8 mouse cellular contexts compared by ENCODE assay signal in genomic region chr13:21940213-21940612, GRCm38 (mm10). TPM values are rescaled to one million over a fixed set of nuclear protein-coding genes. Genes with fewer than 3 reads are reported as not detected.
DNase-seq lines count a peak whose midpoint lies in the region; ATAC-seq and TF ChIP-seq lines count a peak whose summit lies in the region.

No protein-coding gene starts in this region.

- in situ Hi-C loops in CH12.LX (cut with MboI; ENCODE audit: low pct_ligation_motif_present, low pct_unique_long_range_greater_than_20kb, low sequenced_read_pairs): loop anchor here (25.0 kb wide), 3 partner anchors 228 to 1572 kb away; partner anchors contain the start of genes Hist1h2ai, Hist1h2bl, Hist1h2bm and Hist1h3h

- no peaks in the 10 kb centered on the region for H3K79me2 ChIP-seq in CH12.LX (replicated peaks; ENCODE audit: control insufficient read depth, extremely low read depth, insufficient read depth, poor library complexity, severe bottlenecking)

- TF ChIP-seq POLR2A in CH12.LX (IDR thresholded peaks at IDR 0.05; ENCODE audit: low read depth, low read length): no peak

- H3K9ac ChIP-seq in CH12.LX (ENCODE audit: insufficient read depth, low read depth): no peak overlapping the region
- H3K9ac ChIP-seq in forebrain, embryonic 11.5 days (ENCODE audit: low read length): peak overlapping the region; percentile 47; the same call in 1 of the 2 replicates
- peak overlapping the region; percentile 72 for H3K9ac ChIP-seq in heart, embryonic 16.5 days (ENCODE audit: low read length)
- H3K9ac ChIP-seq in liver, embryonic 13.5 days: peak overlapping the region; percentile 56
- peak overlapping the region; percentile 29; the same call in 1 of the 2 replicates for H3K9ac ChIP-seq in stomach, embryonic 14.5 days (replicated peaks; ENCODE audit: low read depth, low read length)

- peaks cover 6% of the 10 kb centered on the region for H3K27me3 ChIP-seq in CH12.LX (replicated peaks)
- no peaks in the 10 kb centered on the region for H3K27me3 ChIP-seq in forebrain, embryonic 11.5 days (ENCODE audit: control insufficient read depth, insufficient read depth, low read length)
- no peaks in the 10 kb centered on the region for H3K27me3 ChIP-seq in heart, embryonic 16.5 days (ENCODE audit: control insufficient read depth, insufficient read depth, low read length)
- no peaks in the 10 kb centered on the region for H3K27me3 ChIP-seq in liver, embryonic 13.5 days
- no peaks in the 10 kb centered on the region for H3K27me3 ChIP-seq in stomach, embryonic 14.5 days (ENCODE audit: control insufficient read depth, insufficient read depth, low read length)

- dilution Hi-C loops in CH12.LX (cut with MboI; ENCODE audit: extremely low pct_ligation_motif_present, extremely low pct_unique_long_range_greater_than_20kb, low sequenced_read_pairs): no loop called here

- WGBS in forebrain, embryonic 11.5 days: under 1% methylated on average over 19 of the region's 19 CpGs
- 0% methylated on average over 19 of the region's 19 CpGs for WGBS in heart, embryonic 16.5 days
- WGBS in liver, embryonic 13.5 days (ENCODE audit: insufficient replicate concordance): under 1% methylated on average over 19 of the region's 19 CpGs
- WGBS in stomach, embryonic 14.5 days: under 1% methylated on average over 19 of the region's 19 CpGs

- TF ChIP-seq CTCF in CH12.LX (conservative IDR thresholded peaks at IDR 0.05 in 1 of 2, IDR thresholded peaks at IDR 0.05 in 1 of 2; ENCODE audit: low read depth in 2 of 2, low read length in 2 of 2): no peak

- TF ChIP-seq RAD21 in CH12.LX (IDR thresholded peaks at IDR 0.05; ENCODE audit: low read depth, low read length): no peak

- peaks cover 5% of the 10 kb centered on the region for H3K9me3 ChIP-seq in CH12.LX (replicated peaks; ENCODE audit: low read length)
- no peaks in the 10 kb centered on the region for H3K9me3 ChIP-seq in forebrain, embryonic 11.5 days (ENCODE audit: control insufficient read depth, low read length)
- H3K9me3 ChIP-seq in heart, embryonic 16.5 days (replicated peaks; ENCODE audit: control insufficient read depth, low read length): no peaks in the 10 kb centered on the region
- H3K9me3 ChIP-seq in liver, embryonic 13.5 days (replicated peaks): no peaks in the 10 kb centered on the region
- H3K9me3 ChIP-seq in stomach, embryonic 14.5 days (ENCODE audit: control insufficient read depth, low read depth, low read length): no peaks in the 10 kb centered on the region

- no peak for TF ChIP-seq EP300 in CH12.LX (IDR thresholded peaks at IDR 0.05; ENCODE audit: low read length)

- H3K27ac ChIP-seq in CH12.LX (ENCODE audit: insufficient read depth, low read depth): no peak overlapping the region
- H3K27ac ChIP-seq in forebrain, embryonic 11.5 days (ENCODE audit: low read depth, low read length): no peak overlapping the region
- H3K27ac ChIP-seq in heart, embryonic 16.5 days (ENCODE audit: low read length): peak overlapping the region; percentile 33
- H3K27ac ChIP-seq in liver, embryonic 13.5 days: no peak overlapping the region
- H3K27ac ChIP-seq in stomach, embryonic 14.5 days (ENCODE audit: low read length): peak overlapping the region; percentile 29; the same call in 1 of the 2 replicates

- peak; percentile 93 for DNase-seq in CH12.LX (ENCODE audit: extremely low read depth)
- peak; percentile 97 for DNase-seq in c-Kit-positive CD71-positive TER-119-negative erythroid progenitor cells, embryonic 14.5 days (ENCODE audit: low read depth)
- DNase-seq in forebrain, embryonic 11.5 days (ENCODE audit: low spot score): peak; percentile 93
- peak; percentile 86 to 93 for DNase-seq in kidney, postnatal 25 days
- DNase-seq in liver, embryonic 13.5 days: peak; percentile 85
- DNase-seq in natural killer cell, adult 2 months (ENCODE audit: low spot score in 2 of 2): peak; percentile 89 to 91

- H3K36me3 ChIP-seq in CH12.LX (replicated peaks in 1 of 2; ENCODE audit: control insufficient read depth in 1 of 2, insufficient read depth in 1 of 2, low read length in 1 of 2): no peaks in the 10 kb centered on the region
- H3K36me3 ChIP-seq in forebrain, embryonic 11.5 days (ENCODE audit: control insufficient read depth, insufficient read depth, low read length): no peaks in the 10 kb centered on the region
- no peaks in the 10 kb centered on the region for H3K36me3 ChIP-seq in heart, embryonic 16.5 days (ENCODE audit: control insufficient read depth, insufficient read depth)
- H3K36me3 ChIP-seq in liver, embryonic 13.5 days: no peaks in the 10 kb centered on the region
- H3K36me3 ChIP-seq in stomach, embryonic 14.5 days (ENCODE audit: control insufficient read depth, insufficient read depth, low read length): no peaks in the 10 kb centered on the region

- peak; percentile 80 for ATAC-seq in forebrain, embryonic 11.5 days (replicated peaks; ENCODE audit: low FRiP score)
- ATAC-seq in heart, embryonic 16.5 days (replicated peaks; ENCODE audit: extremely low read depth, insufficient read depth, low FRiP score): peak; percentile 85
- ATAC-seq in liver, embryonic 13.5 days (ENCODE audit: low read depth): peak; percentile 63
- peak; percentile 75 for ATAC-seq in stomach, embryonic 14.5 days (ENCODE audit: insufficient number of reproducible peaks, insufficient read depth, low FRiP score, low read depth)

- peak overlapping the region in 2 of 3 experiments; percentile 9 to 54 for H3K4me3 ChIP-seq in CH12.LX (replicated peaks in 1 of 3; ENCODE audit: low read depth in 2 of 3, low read length in 2 of 3, poor library complexity in 1 of 3)
- H3K4me3 ChIP-seq in forebrain, embryonic 11.5 days (ENCODE audit: low read depth, low read length): peak overlapping the region; percentile 41
- H3K4me3 ChIP-seq in heart, embryonic 16.5 days (ENCODE audit: low read length): peak overlapping the region; percentile 66
- H3K4me3 ChIP-seq in liver, embryonic 13.5 days (replicated peaks): peak overlapping the region; percentile 57
- H3K4me3 ChIP-seq in stomach, embryonic 14.5 days (ENCODE audit: low read depth, low read length): peak overlapping the region; percentile 44

- H3K4me1 ChIP-seq in CH12.LX (ENCODE audit: control insufficient read depth in 1 of 2, insufficient read depth in 2 of 2): peaks cover 0 to 16% of the 10 kb centered on the region in 2 experiments; a peak in 2 of 4 replicates
- 0 out of 2 replicates have a peak, but pooled peaks cover 2% of the 10 kb centered on the region for H3K4me1 ChIP-seq in forebrain, embryonic 11.5 days (replicated peaks; ENCODE audit: control insufficient read depth, insufficient read depth, low read length)
- H3K4me1 ChIP-seq in heart, embryonic 16.5 days (ENCODE audit: control insufficient read depth, insufficient read depth, low read length): peaks cover 8% of the 10 kb centered on the region; the same call in 1 of the 2 replicates
- H3K4me1 ChIP-seq in liver, embryonic 13.5 days (replicated peaks): peaks cover 38% of the 10 kb centered on the region
- no peaks in the 10 kb centered on the region for H3K4me1 ChIP-seq in stomach, embryonic 14.5 days (ENCODE audit: control insufficient read depth, insufficient read depth, low read length)

- H3K4me2 ChIP-seq in CH12.LX (ENCODE audit: insufficient read depth, low read depth, poor library complexity, severe bottlenecking): 0 out of 2 replicates have a peak overlapping the region, but pooled peaks have one; percentile 36
- peak overlapping the region; percentile 55; the same call in 1 of the 2 replicates for H3K4me2 ChIP-seq in forebrain, embryonic 11.5 days (ENCODE audit: low read depth, low read length, severe bottlenecking)
- peak overlapping the region; percentile 76 for H3K4me2 ChIP-seq in heart, embryonic 16.5 days (ENCODE audit: low read depth, low read length)
- peak overlapping the region; percentile 72 for H3K4me2 ChIP-seq in liver, embryonic 13.5 days
- peak overlapping the region; percentile 40 for H3K4me2 ChIP-seq in stomach, embryonic 14.5 days (replicated peaks; ENCODE audit: low read depth, low read length)

TF ChIP-seq in CH12.LX, 34 proteins besides CTCF, POLR2A, EP300 and RAD21 (continues in another document):
- TF ChIP-seq MYC (IDR thresholded peaks at IDR 0.05; ENCODE audit: low read depth, low read length) (peak; percentile 58), MAZ (IDR thresholded peaks at IDR 0.05; ENCODE audit: low read depth, low read length) (no peak), PAX5 (IDR thresholded peaks at IDR 0.05; ENCODE audit: low read length) (no peak), E2F4 (IDR thresholded peaks at IDR 0.05; ENCODE audit: insufficient replicate concordance, low read depth, low read length) (peak; percentile 74; the same call in 1 of the 2 replicates), TBP (conservative IDR thresholded peaks at IDR 0.05; ENCODE audit: low read depth, low read length) (peak; percentile 100), KAT2A (IDR thresholded peaks at IDR 0.05; ENCODE audit: insufficient replicate concordance, low read length) (0 out of 2 replicates have a peak, but pooled peaks have one; percentile 62), SMC3 (IDR thresholded peaks at IDR 0.05; ENCODE audit: low read depth, low read length) (no peak), USF1 (IDR thresholded peaks at IDR 0.05; ENCODE audit: low read depth, low read length) (peak; percentile 63; the same call in 1 of the 2 replicates), USF2 (conservative IDR thresholded peaks at IDR 0.05; ENCODE audit: low read depth, low read length) (peak; percentile 56), NRF1 (IDR thresholded peaks at IDR 0.05; ENCODE audit: low read depth, low read length) (peak; percentile 76), MAFK (IDR thresholded peaks at IDR 0.05; ENCODE audit: insufficient replicate concordance, low read length) (peak; percentile 94), TCF12 (IDR thresholded peaks at IDR 0.05; ENCODE audit: low read depth, low read length) (no peak)

RNA-seq across cellular contexts. Expression of gene Zfp184, which starts 4.7 kb away (rescaled TPM):
- total RNA-seq in CH12.LX (2012; rRNA removed) (2.3 and 3.1 TPM in 2 replicates), CH12.LX (2014; rRNA removed) (2.0 and 3.3 TPM in 2 replicates)
- polyA plus RNA-seq in CH12.LX (2012; ENCODE audit: insufficient read length, low read depth): 0.79 and 0.80 TPM in 2 replicates
- polyA plus RNA-seq in forebrain, embryonic 11.5 days (2014; fragmentation: Nextera tagmentation; extraction: Ambion mirVana): 25.9 and 27.5 TPM in 2 replicates
- polyA plus RNA-seq in heart, embryonic 16.5 days (2015; fragmentation: Nextera tagmentation; extraction: Ambion mirVana): 2.9 and 4.7 TPM in 2 replicates
- polyA plus RNA-seq in liver, embryonic 13.5 days (2015; fragmentation: Nextera tagmentation; extraction: Ambion mirVana): 0.89 and 1.0 TPM in 2 replicates
- 16.5 and 16.8 TPM in 2 replicates for polyA plus RNA-seq in stomach, embryonic 14.5 days (2014; fragmentation: Nextera tagmentation; extraction: Ambion mirVana)

RNA-seq across cellular contexts. Expression of gene Pom121l2, which starts 40.8 kb away (rescaled TPM):
- total RNA-seq in CH12.LX (2012; rRNA removed): not detected in 2 replicates
- not detected in 2 replicates for total RNA-seq in CH12.LX (2014; rRNA removed)
- polyA plus RNA-seq in CH12.LX (2012; ENCODE audit: insufficient read length, low read depth): not detected in 2 replicates
- 0.12 TPM in 1 of 2 replicates, not detected in the other for polyA plus RNA-seq in forebrain, embryonic 11.5 days (2014; fragmentation: Nextera tagmentation; extraction: Ambion mirVana)
- polyA plus RNA-seq in heart, embryonic 16.5 days (2015; fragmentation: Nextera tagmentation; extraction: Ambion mirVana): not detected in 2 replicates
- not detected in 2 replicates for polyA plus RNA-seq in liver, embryonic 13.5 days (2015; fragmentation: Nextera tagmentation; extraction: Ambion mirVana)
- not detected in 2 replicates for polyA plus RNA-seq in stomach, embryonic 14.5 days (2014; fragmentation: Nextera tagmentation; extraction: Ambion mirVana)

Comparison
In these comparisons a context has a peak if more than half of its experiments do, and no peak if none do; other contexts are left out.
1. H3K27ac ChIP-seq: peak in heart, embryonic 16.5 days (single experiment) and stomach, embryonic 14.5 days (single experiment); none in CH12.LX (single experiment), forebrain, embryonic 11.5 days (single experiment) and liver, embryonic 13.5 days (single experiment).
2. Peak in every context shown above with its lines, with median percentiles within 50 percentile points of each other: DNase-seq, H3K4me2 ChIP-seq, H3K4me3 ChIP-seq and ATAC-seq.